Mouse (Mus musculus) hindbrain, embryonic 10.5 days (tissue): ENCODE results near the gene Ppp4r3a. TPM values are rescaled to one million over a fixed set of nuclear protein-coding genes. Genes with fewer than 3 reads are reported as not detected.
A peak's percentile ranks its signal among the peaks of the same experiment; 100 is the strongest.

Experiments used
- DNase-seq: peaks from one replicate; pipeline ENCODE4 v3.0.0-alpha.2; 2017; ENCODE audit warnings: low spot score
- H3K27ac ChIP-seq: fragments of 300-500 bp; sonication (generic); 2 replicates; pipeline ENCODE4 v1.5.1; 2016; ENCODE audit warnings: mild to moderate bottlenecking, moderate library complexity
- H3K27me3 ChIP-seq: fragments of 300-500 bp; sonication (generic); 2 replicates; pipeline ENCODE4 v1.6.1; 2016; ENCODE audit warnings: mild to moderate bottlenecking; ENCODE audit not compliant: poor library complexity, insufficient read depth, severe bottlenecking
- H3K36me3 ChIP-seq: fragments of 300-500 bp; sonication (generic); 2 replicates; pipeline ENCODE4 v1.6.1; 2016; ENCODE audit warnings: mild to moderate bottlenecking, moderate library complexity
- H3K4me1 ChIP-seq: fragments of 300-500 bp; sonication (generic); replicated peaks from 2 replicates; pipeline ENCODE4 v1.6.1; 2016; ENCODE audit warnings: mild to moderate bottlenecking
- H3K4me3 ChIP-seq: fragments of 300-500 bp; sonication (generic); 2 replicates; pipeline ENCODE4 v1.5.1; 2016; ENCODE audit warnings: mild to moderate bottlenecking, moderate library complexity
- H3K9me3 ChIP-seq: fragments of 300-500 bp; sonication (generic); 2 replicates; pipeline ENCODE4 v1.6.1; 2016; ENCODE audit warnings: mild to moderate bottlenecking, moderate library complexity
- WGBS: fragments of 180-500 bp; shearing (Covaris S2); methylation state at CpG from one replicate; pipeline ENCODE4 v1.1.7; 2016; 5-methylcytosine and 5-hydroxymethylcytosine counted together
- polyA plus RNA-seq: library from polyadenylated mRNA; unstranded; fragments of >200 nt; fragmentation: Nextera tagmentation; extraction: Ambion mirVana; gene quantifications from 2 replicates; pipeline ENCODE4 v1.2.1, GENCODE M21; 2016

Gene Ppp4r3a
- polyA plus RNA-seq, 1 experiment from 2014 or later, result 50.3 TPM

DNA sequence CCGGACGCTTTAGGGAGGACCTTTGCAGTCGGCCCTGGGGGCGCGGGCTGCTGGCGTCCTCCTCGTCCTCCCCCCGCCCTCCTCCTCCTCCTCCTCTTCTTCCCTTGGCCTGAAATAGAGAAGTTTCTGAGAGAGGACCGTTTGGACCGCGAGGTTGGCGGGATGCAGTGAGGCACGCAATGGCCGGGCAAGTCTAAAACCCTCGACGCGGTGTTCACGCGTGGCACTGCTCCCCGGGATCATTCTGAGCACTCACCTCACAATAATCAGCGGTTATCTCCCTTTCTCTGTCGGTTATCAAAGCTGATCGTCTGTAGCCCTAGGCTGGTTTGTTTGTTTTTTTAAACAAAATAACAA is 315 bp upstream of the Ppp4r3a start:
- peak overlapping the region; percentile 97 for H3K27ac ChIP-seq
- H3K36me3 ChIP-seq, result peaks cover 24% of the 10 kb centered on the region
- WGBS, result 0% methylated on average over 23 of the region's 23 CpGs
- H3K27me3 ChIP-seq, result no peaks in the 10 kb centered on the region
- peaks cover 26% of the 10 kb centered on the region for H3K4me1 ChIP-seq
- H3K9me3 ChIP-seq, result no peaks in the 10 kb centered on the region
- no peak for DNase-seq
- peak overlapping the region; percentile 99 for H3K4me3 ChIP-seq

DNA sequence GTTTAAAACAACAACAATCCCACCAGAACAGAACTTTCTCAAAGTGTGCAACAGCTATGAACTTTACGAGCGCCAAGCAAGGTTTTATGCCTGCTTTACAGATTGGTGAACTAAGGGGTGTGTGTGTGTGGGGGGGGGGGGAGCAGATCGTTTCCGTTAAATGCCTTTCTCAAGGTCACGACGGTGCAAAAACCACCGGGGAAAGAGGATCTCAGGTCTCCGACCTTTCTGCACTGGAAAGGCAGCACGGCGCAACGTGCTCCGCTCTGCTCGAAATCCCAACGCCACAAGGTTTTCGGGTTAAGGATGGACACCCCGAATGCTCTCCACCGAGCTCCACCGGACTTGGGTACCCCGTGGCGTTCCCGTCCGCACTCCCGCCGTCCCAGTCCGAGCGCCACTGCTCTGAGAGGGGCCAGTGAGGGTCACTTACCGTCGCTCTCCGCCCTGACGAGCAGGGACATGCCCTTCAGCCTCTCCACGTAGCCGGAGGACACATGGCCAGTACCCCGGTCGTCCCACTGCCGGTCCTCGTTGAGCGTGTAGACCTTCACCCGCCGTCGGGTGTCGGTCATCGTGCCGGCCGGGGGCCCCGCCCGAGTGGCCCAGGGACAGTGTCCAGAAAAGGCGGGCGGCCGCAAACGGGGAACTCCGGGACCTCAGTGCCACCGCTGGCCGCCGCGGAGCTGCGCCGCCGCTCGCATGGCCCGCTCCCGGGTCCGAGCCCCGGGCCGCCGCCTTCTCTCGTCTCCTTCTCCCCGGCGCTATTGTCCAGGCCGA is 1.0 kb downstream of the Ppp4r3a start:
- Histone ChIP-seq H3K4me3 (peak overlapping the region; percentile 99), H3K4me1 (peaks cover 28% of the 10 kb centered on the region), H3K27ac (peak overlapping the region; percentile 97), H3K36me3 (peaks cover 38% of the 10 kb centered on the region), H3K27me3 (no peaks in the 10 kb centered on the region), H3K9me3 (no peaks in the 10 kb centered on the region)
- under 1% methylated on average over 69 of the region's 69 CpGs for WGBS
- peak; percentile 56 for DNase-seq

DNA sequence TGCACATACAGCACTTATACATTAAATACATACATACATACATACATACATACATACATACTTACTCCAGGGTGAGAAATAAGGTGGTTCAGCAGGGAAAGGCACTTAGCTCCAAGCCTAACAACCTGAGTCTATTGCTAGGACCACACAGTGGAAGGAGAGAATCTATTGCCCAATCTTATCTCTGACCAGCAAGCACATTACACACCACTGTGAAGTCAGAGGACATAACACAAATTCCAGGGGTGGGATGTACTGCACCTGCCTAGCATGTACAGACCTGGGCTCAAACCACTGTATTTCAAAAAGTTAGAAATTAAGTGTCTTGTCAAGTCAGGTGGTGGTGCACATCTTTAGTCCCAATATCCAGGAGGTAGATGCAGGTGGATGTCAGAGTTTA is 5.5 kb downstream of the Ppp4r3a start:
- Histone ChIP-seq H3K4me1 (peaks cover 22% of the 10 kb centered on the region), H3K27me3 (no peaks in the 10 kb centered on the region), H3K36me3 (peaks cover 71% of the 10 kb centered on the region), H3K27ac (no peak overlapping the region), H3K4me3 (no peak overlapping the region), H3K9me3 (no peaks in the 10 kb centered on the region)
- no peak for DNase-seq

DNA sequence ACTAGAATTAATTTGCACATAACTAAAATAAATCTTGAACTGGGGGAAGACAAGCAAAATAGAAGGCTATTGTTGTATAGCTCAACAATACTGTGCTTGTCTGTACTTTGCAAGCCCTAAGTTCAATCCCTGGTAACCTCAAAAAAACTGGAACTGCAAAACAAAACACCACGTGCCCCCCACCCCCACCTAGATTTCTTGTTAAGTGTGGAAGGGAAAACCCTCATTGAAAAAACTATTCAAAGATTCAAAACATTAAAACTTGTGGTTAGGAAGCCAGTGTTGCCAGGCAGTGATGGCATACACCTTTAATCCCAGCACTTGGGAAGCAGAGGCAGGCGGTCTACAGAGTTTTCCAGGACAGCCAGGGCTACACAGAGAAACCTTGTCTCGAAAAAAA is 8.1 kb downstream of the Ppp4r3a start:
- no peak for DNase-seq
- no peak overlapping the region for H3K27ac ChIP-seq
- H3K9me3 ChIP-seq, result no peaks in the 10 kb centered on the region
- no peak overlapping the region for H3K4me3 ChIP-seq
- 94% methylated on average over 3 of the region's 3 CpGs for WGBS
- peaks cover 7% of the 10 kb centered on the region for H3K4me1 ChIP-seq
- no peaks in the 10 kb centered on the region for H3K27me3 ChIP-seq
- H3K36me3 ChIP-seq, result peaks cover 83% of the 10 kb centered on the region

DNA sequence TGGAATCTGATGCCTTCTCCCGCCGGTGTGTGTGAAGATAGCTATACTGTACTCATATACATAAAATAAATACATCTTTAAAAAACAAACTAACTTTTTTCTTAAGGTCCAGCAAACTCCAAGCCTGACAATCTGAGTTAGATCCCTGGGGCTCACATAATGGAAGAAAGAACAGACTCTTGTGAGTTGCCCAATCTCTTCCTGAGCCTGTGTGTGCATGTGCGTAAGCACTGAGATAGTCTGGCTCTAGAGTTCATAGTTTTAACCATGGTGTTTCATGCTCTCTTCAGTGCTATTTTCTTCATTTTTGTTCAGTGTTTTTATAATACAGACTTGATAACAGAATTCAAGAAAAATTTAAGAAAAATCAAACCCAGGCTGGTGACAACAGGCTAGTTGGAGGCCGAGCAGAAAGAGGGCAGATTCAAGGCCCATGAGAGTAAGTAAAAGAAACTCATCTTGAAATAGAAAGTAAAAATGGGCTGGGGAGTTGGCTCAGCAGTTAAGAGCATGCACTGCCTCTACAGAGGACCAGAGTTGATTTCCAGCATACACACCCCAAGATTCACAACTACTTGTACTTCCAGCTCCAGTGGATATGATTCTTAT is 8.6 kb downstream of the Ppp4r3a start:
- H3K4me3 ChIP-seq, result no peak overlapping the region
- WGBS, result 95% methylated on average over 4 of the region's 4 CpGs
- H3K27me3 ChIP-seq, result no peaks in the 10 kb centered on the region
- no peaks in the 10 kb centered on the region for H3K9me3 ChIP-seq
- H3K27ac ChIP-seq, result no peak overlapping the region
- H3K36me3 ChIP-seq, result peaks cover 80% of the 10 kb centered on the region
- DNase-seq, result no peak
- H3K4me1 ChIP-seq, result 0 out of 2 replicates have a peak, but pooled peaks cover 5% of the 10 kb centered on the region

DNA sequence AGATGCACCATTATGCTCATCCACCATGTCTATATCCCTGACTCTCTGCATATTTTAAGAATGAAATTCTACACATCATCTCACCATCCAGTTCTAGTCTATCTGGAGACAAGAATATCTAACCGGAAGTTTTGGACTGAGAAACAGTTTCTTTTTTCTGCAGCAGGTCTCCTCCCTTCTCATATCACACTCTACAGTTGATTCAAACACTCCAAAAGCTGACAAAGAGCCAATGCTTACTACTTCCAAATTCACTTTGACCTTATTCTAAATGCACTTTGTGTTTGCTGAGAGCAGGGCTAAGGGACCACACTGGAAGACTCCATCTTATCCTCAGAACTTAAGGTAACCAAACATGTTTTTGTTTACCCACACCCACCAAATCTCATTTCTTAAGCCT is 13.7 kb downstream of the Ppp4r3a start:
- Histone ChIP-seq H3K27ac (no peak overlapping the region), H3K4me1 (no peaks in the 10 kb centered on the region), H3K4me3 (no peak overlapping the region), H3K36me3 (peaks cover 75% of the 10 kb centered on the region), H3K9me3 (no peaks in the 10 kb centered on the region), H3K27me3 (no peaks in the 10 kb centered on the region)
- DNase-seq, result no peak
- WGBS, result 96% methylated on average over 1 of the region's 1 CpGs

DNA sequence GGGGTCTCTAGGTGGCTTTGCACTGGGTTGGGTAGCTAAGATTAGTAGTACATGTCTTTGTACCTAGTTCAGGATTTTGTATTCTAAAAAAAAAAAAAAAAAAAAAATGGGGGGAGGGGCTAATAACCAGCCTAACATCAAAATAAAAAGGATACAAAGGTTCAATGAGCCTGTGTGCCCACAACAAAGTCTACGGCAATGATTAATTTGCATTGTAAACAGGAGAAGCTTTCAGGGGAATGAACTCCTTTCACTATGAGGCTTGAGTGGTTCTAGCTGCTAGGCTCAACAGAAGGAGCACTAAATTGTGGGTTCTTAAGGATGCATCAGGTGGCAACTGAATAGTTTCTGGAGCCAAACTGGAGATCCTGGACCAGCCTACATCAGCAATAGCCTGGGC is 17.2 kb downstream of the Ppp4r3a start:
- Histone ChIP-seq H3K4me1 (no peaks in the 10 kb centered on the region), H3K27me3 (no peaks in the 10 kb centered on the region), H3K9me3 (no peaks in the 10 kb centered on the region), H3K4me3 (no peak overlapping the region), H3K36me3 (peaks cover 90% of the 10 kb centered on the region), H3K27ac (no peak overlapping the region)
- no peak for DNase-seq
- 86% methylated on average over 1 of the region's 1 CpGs for WGBS

DNA sequence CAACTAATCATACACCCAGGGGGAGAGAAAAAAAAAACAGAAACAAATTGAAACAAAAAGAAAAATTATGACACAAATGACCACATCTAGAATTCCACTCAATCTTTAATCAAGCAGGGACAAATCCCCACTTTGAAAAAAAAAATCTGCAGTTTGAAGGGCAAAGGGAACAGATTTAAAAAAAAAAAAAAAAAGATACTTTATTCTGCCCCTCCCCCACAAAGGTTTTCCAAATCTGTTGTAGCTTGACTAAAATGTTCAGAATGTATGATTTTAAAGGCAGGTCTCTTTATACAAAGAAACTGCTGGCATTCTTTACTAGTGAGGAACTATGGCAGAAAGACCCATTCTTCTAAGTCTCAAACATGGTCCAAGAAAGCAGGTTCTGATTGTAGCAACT is 43.5 kb downstream of the Ppp4r3a start:
- no peak for DNase-seq
- Histone ChIP-seq H3K4me3 (no peak overlapping the region), H3K9me3 (no peaks in the 10 kb centered on the region), H3K27ac (no peak overlapping the region), H3K36me3 (peaks cover 78% of the 10 kb centered on the region), H3K27me3 (no peaks in the 10 kb centered on the region), H3K4me1 (no peaks in the 10 kb centered on the region)

DNA sequence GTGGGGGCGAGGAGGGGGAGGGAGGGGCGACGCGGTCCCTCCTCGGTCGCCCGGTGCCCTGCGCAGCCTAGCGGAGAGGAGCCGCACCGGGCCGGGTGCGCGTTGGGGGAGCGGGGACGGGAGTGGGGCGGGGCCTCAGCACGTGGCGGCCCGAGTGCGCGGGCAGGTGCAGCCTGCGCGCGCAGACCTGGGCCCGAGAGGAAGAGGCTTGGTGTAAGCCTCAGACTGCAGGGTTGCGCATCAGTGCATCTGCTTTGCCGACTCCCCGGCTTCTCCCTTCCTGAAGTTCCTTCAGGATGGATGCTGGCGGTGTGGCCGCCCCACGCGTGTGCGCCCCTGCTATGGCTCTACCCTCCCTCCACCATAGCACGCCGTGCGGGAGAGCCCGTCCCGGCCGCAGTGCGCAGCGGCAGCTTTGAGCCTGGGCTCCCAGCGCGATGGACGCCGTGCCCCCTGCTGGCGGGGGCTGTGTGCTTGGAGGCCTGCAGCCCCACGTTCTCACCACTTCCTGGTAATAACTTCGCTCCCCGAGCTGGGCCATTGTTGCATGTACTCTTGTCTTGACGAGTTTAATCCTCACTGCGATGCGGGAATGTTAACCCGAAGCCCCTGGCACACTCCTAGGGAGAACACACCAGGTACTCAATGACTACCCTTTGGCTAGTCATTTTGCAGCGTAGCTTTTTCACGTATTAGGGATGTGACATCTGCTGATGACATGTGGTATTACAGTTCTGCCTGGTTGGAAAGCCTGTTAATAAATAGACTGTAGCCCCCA is 54.4 kb downstream of the Ppp4r3a start, which contains the start of gene Ccdc88c:
Gene Ccdc88c, minus strand, starts transcription at position 103 of the 778 bp plus-strand sequence.
- Histone ChIP-seq H3K36me3 (peaks cover 15% of the 10 kb centered on the region), H3K4me3 (peak within 1 kb of the TSS; percentile 90)
- WGBS, result 1% methylated on average over 56 of the region's 56 CpGs

DNA sequence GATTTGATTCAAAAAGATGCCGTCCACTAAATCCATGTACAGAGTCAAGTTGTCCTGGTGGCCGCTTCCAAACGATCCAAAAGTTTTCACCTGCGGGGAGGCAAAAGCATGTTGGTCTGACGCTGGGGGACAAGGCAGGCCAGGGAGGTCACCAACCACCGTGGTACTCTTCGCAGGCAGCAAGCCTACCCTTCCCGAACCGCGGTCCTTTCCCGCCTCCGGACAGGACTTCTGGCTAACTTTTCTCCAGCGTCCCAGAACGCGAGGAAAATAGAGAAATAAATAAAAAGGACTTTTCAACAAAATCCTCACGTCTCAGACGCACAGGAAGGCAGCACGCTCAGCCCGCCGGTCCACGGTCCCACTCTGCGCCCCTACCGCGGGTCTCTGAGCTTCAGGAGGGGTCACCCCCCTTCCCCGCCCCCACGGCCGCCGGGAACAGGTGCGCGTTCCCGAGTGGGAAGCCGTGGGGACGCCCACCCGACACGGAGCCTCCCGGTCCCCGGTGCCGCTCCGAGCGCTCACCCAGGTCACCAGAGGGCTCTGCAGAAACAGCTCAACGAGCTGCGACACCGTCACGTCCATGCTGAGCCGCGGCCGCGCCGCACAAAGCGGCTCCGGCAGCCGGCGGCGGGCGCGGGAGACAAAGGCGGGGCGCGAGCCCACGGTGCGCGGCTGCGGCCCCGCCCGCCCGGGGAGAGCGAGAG is 55.1 kb downstream of the Ppp4r3a start:
- WGBS, result under 1% methylated on average over 67 of the region's 67 CpGs
- peaks cover 11% of the 10 kb centered on the region for H3K27me3 ChIP-seq
- DNase-seq, result no peak
- peak overlapping the region; percentile 90 for H3K4me3 ChIP-seq
- H3K36me3 ChIP-seq, result peaks cover 21% of the 10 kb centered on the region
- H3K27ac ChIP-seq, result peak overlapping the region; percentile 98
- peaks cover 58% of the 10 kb centered on the region for H3K4me1 ChIP-seq
- H3K9me3 ChIP-seq, result no peaks in the 10 kb centered on the region

More for the DNA sequence above, 54.4 kb downstream of the Ppp4r3a start, which contains the start of gene Ccdc88c:
- Histone ChIP-seq H3K9me3 (no peaks in the 10 kb centered on the region), H3K4me1 (peaks cover 50% of the 10 kb centered on the region), H3K27me3 (peaks cover 11% of the 10 kb centered on the region), H3K27ac (peak within 1 kb of the TSS; percentile 98)
- peak; percentile 90 for DNase-seq

DNA sequence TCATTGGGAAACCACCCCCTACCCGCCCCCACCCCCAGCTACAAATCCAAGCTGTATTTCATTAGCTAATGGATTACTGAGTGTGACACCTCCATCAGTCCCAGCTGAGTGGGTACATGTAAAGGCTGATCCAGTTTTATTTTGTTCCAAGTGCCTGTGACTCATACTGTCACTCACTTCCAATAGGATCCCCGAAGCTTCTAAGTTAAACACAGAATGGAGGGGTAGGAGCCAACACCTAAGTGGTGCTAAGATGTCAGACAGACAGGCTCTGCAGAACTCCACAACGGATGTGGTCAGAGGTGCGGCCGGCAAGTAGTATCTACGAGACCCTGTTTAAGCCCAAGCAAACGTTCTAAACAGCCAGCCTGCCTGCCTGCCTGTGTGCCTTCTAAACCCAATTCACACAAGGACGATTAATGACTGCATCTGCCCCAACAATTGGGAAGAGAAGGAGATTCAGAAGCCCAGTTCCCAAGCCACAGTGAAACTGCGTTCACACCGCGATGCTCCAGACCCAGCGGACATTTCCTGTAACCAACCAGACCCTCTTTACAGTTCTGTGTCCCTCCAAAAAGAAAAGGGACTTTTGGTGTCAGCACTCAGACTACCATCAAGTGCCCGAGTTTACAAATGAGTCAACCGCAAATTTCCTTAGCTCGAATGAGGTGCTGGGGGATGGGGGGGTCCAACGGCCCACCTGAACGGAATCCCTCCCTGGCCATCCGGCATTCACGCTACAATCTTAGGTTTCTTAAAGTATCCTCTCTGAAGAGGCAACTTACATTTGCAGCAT is 55.9 kb downstream of the Ppp4r3a start:
- peaks cover 62% of the 10 kb centered on the region for H3K4me1 ChIP-seq

DNA sequence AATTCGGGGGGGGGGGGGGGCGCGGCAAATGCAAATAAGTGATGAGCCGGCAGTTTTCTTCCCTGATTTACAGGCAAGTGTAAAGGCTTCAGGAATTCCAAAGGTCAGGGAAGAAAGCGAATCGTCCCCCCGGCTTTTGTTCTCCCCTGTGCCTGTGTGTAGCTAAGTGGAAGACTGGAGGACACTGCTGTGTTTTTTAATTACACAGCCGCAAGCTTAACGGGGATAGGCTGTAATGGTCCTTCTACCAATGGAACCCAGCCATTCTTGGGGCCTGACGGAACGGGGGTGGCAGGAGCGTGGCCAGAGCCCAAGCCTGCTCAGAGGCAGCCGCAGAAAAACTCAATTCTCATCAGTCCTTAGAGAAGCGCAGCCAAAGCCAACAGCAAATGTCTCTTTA is 56.6 kb downstream of the Ppp4r3a start:
- H3K27me3 ChIP-seq, result peaks cover 11% of the 10 kb centered on the region
- peaks cover 35% of the 10 kb centered on the region for H3K36me3 ChIP-seq
- peak overlapping the region; percentile 98 for H3K27ac ChIP-seq
- no peak for DNase-seq
- H3K4me3 ChIP-seq, result peak overlapping the region; percentile 90
- no peaks in the 10 kb centered on the region for H3K9me3 ChIP-seq
- WGBS, result 4% methylated on average over 14 of the region's 14 CpGs
- H3K4me1 ChIP-seq, result peaks cover 69% of the 10 kb centered on the region

More for the DNA sequence above, 55.9 kb downstream of the Ppp4r3a start:
- DNase-seq, result no peak
- H3K27me3 ChIP-seq, result peaks cover 11% of the 10 kb centered on the region
- H3K36me3 ChIP-seq, result peaks cover 28% of the 10 kb centered on the region
- H3K4me3 ChIP-seq, result peak overlapping the region; percentile 90
- WGBS, result 1% methylated on average over 19 of the region's 19 CpGs
- no peaks in the 10 kb centered on the region for H3K9me3 ChIP-seq
- H3K27ac ChIP-seq, result peak overlapping the region; percentile 98
